Mouse (Mus musculus) adrenal gland, postnatal 36 days (tissue): ENCODE measurements around the gene Mink1. TPM values are rescaled to one million over a fixed set of nuclear protein-coding genes. Genes with fewer than 3 reads are reported as not detected.
A peak's percentile ranks its signal among the peaks of the same experiment; 100 is the strongest.

ENCODE experiments used
- DNase-seq, 2 experiments: peaks; one replicate each; pipeline ENCODE4 v3.0.0; 2021; ENCODE audit warnings: mixed read lengths in 1 of 2
- total RNA-seq, 2 experiments: library from RNA; stranded (reverse); gene quantifications; 2 replicates each; pipeline ENCODE4 v1.2.3; 2021

Mink1 gene
- total RNA-seq, 2 experiments from 2014 or later: 39.2 to 42.6 TPM

DNA sequence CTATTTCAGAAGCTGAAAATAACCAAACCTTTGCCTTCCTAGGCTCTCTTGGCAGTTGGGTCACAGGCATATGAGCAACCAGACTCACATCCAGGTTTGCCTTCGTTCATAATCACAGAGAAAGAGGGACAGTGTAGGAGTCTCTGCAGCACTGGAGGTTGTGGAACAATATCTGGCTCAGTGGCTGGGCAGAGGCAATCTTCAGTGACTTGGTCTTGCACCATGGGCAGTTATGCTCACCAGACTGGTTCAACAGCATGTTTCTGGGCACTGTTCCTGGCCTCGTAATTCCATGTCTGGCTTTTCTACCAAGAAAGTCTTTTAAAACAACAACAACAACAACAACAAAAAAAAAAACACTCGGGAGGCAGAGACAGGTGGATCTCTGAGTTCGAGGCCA, 72.9 kb downstream of the Mink1 start:
- DNase-seq: no peak

DNA sequence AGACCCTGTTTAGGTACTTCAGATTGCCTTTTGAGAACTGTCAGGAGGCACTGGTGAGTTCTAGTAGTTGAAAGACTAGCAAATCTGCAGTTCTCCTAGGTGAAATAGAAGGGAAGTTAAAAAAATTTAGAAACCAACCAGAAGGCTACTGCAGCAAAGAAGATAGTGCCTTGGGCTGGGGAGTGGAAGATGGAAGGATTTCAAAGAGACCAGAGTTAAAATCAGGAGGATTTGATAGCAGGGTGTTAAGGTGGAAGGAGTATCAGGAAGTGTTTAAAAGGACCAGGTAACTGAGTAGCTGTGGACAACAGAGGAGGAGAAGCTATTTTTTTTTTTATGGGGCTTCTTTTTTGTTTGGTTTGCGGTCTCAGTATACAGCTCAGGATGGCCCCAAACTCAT, 75.1 kb downstream of the Mink1 start:
- no peak for DNase-seq

DNA sequence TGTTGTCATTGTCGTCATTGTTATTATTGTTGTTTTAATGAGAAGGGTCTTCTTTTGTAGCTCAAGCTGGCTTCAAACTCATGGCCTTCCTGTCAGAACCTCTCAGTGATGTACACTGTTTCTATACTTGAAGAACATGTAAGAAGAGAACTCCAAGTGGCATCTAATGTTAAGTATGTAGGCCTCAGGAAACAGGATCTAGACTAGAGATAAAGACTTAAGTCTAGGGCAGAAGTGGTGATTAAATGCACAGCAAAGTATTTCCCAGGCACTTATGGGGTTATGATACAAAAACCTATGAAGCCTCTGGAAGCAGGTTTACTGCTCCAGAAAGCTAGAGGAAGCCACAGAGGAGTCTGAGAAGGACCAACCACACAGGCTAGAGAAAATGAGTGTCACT, 75.6 kb downstream of the Mink1 start:
- no peak for DNase-seq

DNA sequence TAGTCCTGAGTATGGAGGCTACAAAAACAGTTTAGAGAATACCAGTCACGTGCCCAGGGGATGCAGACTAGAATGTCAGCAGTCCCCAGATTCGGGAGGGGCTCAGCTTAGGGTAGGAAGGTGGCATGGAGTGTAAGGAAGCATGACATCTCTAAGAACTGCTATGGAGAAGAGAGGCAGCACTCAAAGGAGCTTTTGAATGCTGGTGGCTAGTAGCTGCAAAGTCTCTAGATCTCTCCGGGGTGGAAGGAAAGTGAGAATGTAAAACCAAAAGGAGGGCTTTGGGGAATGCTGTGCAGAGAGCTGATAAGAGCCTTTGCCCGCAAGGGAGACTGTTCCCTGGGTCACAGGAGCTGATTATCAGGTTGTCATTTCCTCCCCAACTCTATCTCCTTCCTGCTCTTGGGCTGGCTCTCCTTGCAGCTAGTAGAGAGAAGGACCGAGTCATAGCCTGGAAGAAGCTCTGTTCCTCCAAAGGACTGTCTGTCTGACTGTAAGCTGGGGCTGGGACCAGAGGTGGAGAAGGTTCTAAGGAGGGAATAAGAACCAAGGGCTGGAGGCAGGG, 76.1 kb downstream of the Mink1 start, which contains the start of gene Gp1ba:
Gene Gp1ba, plus strand, starts transcription at position 409 of the 565 bp plus-strand sequence.
- DNase-seq: no peak

DNA sequence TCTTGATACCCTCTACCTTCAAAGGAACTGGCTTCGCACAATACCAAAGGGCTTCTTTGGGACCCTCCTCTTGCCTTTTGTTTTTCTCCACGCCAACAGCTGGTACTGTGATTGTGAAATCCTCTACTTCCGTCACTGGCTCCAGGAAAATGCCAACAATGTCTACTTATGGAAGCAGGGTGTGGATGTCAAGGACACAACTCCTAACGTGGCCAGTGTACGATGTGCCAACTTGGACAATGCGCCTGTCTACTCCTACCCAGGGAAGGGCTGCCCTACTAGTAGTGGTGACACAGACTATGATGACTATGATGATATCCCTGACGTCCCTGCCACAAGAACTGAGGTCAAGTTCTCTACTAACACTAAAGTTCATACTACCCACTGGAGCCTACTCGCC, 77.3 kb downstream of the Mink1 start:
- peak in 1 of 2 experiments; percentile 52 for DNase-seq

DNA sequence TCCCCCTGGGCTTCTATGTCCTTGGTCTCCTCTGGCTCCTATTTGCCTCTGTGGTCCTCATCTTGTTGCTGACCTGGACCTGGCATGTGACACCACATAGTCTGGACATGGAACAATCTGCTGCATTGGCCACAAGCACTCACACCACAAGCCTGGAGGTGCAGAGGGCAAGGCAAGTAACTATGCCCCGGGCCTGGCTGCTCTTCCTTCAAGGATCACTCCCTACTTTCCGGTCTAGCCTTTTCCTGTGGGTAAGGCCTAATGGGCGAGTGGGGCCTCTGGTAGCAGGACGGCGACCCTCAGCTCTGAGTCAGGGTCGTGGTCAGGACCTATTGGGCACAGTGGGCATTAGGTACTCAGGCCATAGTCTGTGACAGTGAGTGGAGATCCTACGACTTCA, 78.6 kb downstream of the Mink1 start:
- DNase-seq: no peak

DNA sequence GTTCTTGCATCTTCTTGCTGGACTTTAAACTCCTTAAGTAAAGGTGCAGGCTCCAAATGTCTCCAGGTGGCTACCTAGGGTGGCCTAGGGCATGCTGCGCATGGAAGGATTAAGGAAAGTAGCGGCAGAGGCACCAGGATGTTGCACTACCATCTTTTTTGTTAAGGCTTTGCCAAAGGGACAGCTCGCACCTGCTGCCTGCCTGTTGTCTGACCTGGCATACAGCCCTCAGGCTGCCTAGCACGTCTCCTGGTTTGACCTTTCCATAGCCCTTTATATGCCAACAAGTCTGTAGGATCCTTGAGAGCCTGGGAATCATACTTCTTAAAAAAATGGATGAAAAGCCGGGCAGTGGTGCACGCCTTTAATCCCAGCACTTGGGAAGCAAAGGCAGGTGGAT, 80.4 kb downstream of the Mink1 start:
- DNase-seq: no peak

DNA sequence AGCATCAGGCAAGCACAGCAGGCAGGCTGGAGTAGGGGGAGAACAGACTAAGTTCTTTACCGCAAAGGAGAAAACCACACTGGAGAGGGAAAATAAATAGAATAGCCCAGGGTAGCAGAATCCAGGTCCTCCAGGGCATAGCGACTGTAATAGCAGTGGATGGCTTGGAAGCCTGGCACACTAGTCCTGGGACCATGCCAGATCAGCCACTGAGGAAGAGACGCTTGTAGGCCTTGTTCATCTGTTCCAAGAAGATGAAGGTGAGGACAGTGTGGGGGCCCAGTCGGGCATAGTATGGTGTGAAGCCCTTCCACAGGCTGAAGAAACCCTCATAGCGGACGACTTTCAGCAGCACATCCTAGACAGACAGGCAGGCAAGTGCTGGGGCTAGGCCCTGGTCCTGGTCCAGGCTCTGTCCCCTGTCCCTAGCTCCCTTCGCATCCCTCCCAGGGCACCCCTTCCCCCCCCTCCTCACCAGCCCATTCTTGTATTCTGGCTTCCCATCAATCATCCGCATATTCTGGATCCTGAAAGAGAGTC, 82.0 kb downstream of the Mink1 start:
- DNase-seq: no peak

DNA sequence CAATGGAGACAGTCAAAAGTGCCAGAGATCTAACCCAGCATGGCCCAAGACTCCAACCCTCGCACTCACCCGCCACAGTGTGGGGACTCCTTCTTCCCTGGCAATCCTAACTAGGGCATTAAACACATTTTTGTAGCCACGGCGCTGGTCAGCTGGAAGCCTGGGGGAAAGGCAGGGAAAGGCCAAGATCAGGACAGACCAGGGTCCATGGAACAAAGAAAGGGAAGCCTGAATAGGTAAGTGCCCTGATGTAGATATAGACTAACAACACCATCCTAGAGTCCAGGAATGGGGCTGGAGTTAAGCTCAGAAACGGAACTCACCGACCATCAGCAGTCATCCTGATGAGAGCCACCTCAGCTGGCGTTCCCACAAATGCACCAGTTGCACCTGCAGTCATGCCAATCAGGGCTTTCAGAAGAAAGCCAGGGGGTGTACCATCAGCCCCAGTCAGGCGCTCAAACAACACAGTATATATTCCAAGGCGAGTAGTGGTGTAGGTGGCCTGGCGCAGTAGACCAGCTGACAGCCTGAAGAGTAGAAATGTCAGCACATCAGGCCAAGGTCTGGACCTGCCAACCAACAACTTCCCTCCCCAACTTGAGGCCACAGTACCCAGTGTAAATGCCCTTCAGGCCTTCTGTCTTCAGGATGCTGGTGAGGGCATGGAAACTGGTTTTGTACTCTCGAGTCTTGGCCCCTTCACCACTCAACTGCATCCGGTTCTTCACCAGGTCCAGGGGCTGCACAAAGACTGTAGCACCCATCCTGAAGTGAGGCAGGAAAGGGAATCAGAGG, 83.0 kb downstream of the Mink1 start:
- no peak for DNase-seq

DNA sequence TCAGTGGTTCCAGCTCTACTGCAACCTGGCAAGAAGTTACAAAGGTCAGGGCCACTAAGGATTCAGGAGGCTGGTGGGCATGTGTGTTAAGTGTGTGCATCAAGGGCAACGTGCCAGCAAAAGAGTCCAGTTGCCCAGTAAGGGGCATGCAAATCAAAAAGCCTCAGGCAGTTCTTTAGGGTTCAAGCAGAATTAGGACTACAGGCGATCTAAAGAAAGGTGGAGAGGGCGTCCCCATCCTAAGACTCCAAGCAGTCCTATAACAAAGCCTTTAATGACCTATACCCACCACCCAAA, 83.5 kb downstream of the Mink1 start:
- no peak for DNase-seq

DNA sequence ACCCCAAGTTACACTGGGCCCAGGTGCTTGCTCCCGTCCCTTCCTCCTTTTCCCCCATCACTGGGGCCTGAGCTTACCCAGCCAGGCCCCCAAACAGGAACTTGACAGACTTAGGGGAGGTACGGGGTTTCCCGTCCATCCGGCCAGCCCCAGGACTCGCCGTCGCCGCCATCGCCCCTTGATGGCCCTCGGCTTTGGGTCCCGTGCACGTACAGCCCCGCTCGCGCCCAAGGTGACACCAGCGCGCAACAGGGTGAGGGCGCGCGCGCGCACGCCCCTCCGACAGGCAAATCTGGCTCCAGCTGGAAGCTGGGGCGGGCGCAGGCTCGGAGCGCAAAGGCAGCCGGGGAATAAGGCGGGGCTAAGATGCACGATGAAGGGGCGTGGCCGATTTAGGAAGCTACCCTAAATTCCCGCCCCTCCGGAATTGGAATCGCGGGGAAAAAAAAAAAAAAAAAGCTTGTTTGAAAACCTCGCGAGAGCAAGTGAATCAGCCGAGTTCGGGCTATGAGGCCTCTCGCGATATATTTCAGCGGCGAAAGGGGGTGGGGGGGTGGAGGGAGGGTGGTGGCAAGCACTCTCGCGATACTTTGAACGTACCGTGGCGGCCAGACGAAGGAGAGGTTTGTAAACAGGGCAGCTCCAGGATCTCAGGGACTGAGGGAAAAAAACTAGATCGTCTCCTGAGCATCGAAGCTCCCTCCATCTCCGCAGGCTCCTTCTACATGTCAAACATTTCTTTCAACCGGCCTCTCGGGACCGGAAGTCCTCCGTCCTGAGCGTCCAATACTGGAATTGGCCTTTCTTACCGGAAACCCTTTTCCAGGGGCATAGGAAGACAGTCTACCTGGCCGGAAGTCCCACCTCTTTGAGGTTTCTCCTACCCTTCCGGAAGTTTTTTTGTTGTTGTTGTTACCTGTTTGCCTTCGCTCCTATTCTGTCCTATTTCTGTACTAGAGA, 84.3 kb downstream of the Mink1 start, which contains the start of the genes Rnf167 and Slc25a11:
Gene Rnf167, plus strand, starts transcription at position 545 of the 960 bp plus-strand sequence.
Gene Slc25a11, minus strand, starts transcription at position 789 of the 960 bp plus-strand sequence.
- peak; percentile 96 to 97 for DNase-seq

DNA sequence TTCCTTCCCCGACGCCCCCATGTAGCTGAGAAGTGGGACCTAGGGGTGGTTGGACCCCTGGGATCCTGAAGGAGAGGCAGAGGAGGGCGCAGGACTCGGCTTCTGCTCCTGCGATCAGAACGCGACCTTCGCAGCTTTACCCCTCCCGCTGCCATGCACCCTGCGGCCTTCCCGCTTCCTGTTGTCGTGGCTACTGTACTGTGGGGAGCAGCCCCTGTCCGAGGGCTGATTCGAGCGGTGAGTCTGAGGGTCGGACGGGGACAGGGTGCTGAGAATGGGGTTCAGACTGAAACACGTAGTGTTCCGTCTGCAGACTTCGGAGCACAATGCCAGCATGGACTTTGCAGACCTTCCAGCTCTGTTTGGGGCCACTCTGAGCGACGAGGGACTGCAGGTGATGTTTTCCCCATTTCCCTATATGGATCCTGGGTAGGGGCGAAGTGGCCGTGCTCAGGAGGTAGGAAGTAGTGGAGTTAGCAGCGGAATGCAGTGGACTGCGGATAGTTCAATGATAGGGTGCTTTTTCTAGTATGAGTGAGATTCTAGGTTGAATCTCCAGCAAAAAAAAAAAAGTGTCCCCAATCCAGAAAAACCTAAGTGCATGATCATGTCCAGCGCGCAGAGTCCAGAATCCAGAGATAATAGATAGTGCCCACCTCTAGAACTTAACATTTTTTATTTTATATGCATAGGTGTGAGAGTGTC, 85.2 kb downstream of the Mink1 start:
- DNase-seq: peak; percentile 53 to 58

DNA sequence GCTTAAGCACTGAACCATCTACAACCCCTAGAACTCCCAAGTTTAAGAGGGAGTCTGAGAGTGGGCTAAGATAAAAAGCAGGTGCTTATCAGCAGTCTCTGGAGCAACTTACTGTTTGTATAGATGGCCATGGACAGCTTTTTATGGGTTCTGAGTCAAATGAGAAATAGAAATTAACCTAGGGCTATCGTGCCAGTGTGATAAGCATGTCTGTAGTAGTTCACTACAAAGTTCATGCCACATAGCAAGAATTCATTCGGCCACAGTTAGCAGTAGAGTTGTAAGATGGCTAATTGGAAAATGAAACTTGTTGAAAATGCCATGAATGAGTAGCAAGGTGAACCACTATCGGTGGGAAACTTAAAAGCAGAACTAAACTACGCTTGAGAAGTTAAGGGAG, 85.8 kb downstream of the Mink1 start:
- no peak for DNase-seq

DNA sequence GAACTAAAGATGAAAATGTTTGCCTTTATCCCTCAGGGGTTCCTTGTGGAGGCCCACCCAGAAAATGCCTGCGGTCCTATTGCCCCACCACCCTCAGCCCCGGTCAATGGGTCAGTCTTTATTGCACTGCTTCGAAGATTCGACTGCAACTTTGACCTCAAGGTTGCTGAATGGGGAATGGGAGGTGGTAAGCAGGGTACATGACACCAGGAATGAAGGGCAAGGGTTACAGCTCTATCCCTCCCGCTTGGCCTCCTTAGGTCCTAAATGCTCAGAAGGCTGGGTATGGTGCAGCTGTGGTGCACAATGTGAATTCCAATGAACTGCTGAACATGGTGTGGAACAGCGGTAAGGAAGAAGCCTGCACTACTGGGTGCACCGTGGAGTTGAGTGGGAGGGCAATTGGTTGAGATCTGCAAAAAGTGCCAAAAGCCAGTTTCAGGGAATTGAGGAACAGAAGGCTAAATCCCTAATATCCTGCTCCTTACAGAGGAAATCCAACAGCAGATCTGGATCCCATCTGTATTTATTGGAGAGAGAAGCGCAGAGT, 86.6 kb downstream of the Mink1 start:
- DNase-seq: no peak

DNA sequence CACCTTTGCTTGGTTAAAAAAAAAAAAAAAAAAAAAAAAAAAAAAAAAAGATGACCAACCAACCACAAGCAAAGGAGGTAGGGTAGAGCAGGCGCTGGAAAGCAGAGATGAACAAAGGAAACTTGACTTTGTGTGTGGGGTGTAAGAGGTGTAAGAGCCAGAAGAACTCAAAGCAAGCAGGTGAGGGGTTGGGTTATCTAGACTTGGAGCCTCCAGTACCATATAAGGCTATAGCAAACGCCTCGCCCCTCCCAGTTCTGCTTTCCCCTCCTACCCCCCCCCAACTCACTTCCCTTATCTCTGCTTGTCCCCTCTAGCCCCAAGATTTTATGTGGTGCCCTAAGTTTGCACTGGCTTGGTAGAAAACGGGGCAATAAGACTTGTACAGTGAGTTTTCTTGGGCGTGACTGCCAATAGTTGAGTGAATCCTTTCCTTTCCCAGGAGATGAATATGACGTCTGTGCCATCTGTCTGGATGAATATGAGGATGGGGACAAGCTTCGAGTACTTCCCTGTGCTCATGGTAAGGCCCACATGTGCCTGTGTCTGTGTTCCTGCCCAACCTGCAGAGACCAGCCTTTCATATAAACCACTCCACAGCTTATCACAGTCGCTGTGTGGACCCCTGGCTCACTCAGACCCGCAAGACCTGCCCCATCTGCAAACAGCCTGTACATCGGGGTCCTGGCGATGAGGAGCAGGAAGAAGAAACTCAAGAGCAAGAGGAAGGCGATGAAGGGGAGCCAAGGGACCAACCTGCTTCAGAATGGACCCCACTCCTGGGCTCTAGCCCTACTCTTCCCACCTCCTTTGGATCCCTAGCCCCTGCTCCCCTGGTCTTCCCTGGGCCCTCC, 87.9 kb downstream of the Mink1 start:
- DNase-seq: no peak

DNA sequence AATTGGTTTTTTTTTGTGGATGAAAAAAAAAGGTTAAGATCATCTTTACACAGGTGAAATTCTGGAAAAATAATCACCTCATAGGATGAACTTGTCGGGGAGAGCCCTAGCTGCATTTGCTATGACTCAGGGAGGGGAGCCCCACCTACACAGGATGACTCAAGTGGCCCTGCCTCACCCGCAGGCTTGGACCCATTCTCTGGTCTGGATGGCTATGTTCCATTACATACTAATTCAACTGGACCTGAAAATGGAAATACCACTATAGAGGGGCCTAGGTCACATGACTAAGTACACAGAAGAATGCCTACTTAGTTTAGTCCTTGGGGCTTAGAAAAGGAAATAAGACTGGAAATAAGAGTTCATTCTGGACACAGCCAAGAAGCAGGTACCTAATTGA, 88.7 kb downstream of the Mink1 start:
- DNase-seq: peak; percentile 74 to 76

DNA sequence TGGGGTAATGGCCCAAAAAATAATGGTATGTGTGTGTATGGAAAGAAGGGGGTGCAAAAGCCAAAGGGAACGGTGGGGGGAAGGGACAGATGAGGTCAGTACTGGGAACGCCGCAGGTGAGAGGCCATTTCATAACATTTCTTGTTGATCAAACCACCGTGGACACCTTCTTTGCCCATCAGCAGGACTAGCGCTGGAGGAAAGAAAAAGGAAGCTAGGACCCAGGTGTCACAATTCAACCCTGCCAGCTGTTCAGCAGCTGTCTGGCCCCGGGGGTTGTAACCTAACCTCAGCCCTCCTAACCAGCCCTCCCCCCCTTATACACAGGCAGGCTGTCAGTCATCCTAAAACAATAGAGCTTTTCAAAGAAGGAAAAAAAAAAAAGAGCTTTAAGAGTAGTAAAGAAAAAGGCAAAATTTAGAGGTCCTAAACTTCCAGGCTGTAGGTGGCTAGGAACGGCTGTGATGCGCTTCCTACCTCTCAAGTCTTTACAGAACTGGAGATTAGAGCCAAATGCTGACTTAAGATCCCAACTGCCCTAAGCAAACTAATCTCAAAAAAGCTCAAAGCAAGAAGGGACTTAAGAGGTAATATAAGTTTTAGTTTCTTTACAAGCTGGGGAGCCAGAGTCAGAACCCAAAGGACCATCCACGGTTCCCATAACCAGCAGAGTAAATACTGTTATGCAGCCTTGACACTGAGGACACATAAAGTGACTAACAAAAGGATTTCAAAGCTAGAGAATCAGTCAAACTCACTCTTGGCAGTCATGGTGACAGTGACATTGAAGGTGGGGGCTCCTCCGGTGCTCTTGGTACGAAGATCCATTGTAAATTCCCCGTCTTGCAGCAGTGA, 89.6 kb downstream of the Mink1 start:
- DNase-seq: peak in 1 of 2 experiments; percentile 49

DNA sequence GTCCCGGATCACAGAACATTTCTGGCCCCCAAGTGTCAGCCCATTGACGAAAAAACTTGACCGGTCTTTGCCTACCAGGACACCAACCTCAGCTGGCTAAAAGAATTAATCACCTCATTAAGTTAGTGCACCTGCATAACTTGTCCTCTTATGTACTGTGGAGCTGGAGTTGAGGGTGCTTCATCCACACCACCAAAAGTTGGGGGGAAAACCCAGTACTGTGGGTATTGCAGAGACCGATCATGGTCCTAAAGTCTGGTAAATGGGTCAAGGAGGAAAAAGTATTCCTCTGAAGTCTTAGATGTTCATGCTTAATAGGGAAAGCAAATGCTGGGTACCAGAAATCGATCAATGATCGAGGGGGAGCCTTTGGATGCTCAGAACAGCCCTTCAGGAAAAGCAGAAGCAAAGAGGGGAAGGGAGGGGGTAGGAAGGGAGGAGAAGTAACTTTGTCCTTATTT, 90.2 kb downstream of the Mink1 start:
- no peak for DNase-seq
